Mouse (Mus musculus) E14TG2a.4 (cell line): Measurements from ENCODE around the gene Uchl4.
A peak's percentile ranks its signal among the peaks of the same experiment; 100 is the strongest.

Experiments
- CTCF ChIP-seq: conservative IDR thresholded peaks from 2 replicates; pipeline ENCODE4 v1.5.1; 2014; ENCODE audit warnings: low read length
- POU5F1 ChIP-seq: IDR thresholded peaks from 2 replicates; pipeline ENCODE4 v1.6.1; 2014; ENCODE audit warnings: low read length, borderline replicate concordance

DNA sequence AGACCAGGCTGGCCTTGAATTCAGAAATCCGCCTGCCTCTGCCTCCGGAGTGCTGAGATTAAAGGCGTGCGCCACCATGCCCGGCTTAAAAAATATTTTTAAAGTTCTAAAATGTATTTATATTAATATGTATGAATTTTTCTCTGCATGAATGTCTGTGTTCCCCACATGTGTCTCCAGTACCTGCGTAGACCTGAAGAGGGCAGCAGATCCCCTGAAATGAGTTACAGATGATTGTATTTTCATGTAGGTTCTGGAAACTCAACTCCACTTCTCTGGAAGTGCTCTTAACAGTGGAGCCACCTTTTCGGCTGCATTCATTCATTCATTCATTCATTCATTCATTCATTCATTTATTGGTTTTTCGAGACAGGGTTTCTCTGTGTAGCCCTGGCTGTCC lies 42.7 kb downstream of the Uchl4 start:
- TF ChIP-seq CTCF, result peak; percentile 89
- TF ChIP-seq POU5F1, result no peak
